Mouse (Mus musculus): ENCODE measurements around the gene Las1l. TPM values are rescaled to one million over a fixed set of nuclear protein-coding genes. Genes with fewer than 3 reads are reported as not detected.
"Not testable (repeated sequence)": the region's sequence is repeated elsewhere in the genome, so short reads cannot be mapped to it uniquely, and the experiment has no call there.

Las1l gene
- polyA plus RNA-seq, 1 experiment: 20.8 TPM

GRCm38 (mm10) chrX:95967847-95968593 lies 11.3 kb upstream of the Las1l start:
- H3K27ac ChIP-seq (ENCODE audit: insufficient read depth, low read depth, low read length): no peak overlapping the region
- DNase-seq: peak; percentile 24

GRCm38 (mm10) chrX:95965036-95965435 lies 8.3 kb upstream of the Las1l start:
- no peak overlapping the region for H3K27ac ChIP-seq (ENCODE audit: insufficient read depth, low read depth, low read length)
- H3K4me1 ChIP-seq (ENCODE audit: control insufficient read depth, insufficient read depth, low read length): no peaks in the 10 kb centered on the region
- no peak for DNase-seq
- TF ChIP-seq POLR2A (IDR thresholded peaks at IDR 0.05; ENCODE audit: low read depth, low read length) (no peak), CTCF (conservative IDR thresholded peaks at IDR 0.05; ENCODE audit: insufficient read depth, insufficient read length, low read depth, low read length) (no peak)
- no peak overlapping the region for H3K4me3 ChIP-seq (ENCODE audit: insufficient read depth, low read depth, low read length)
- H3K36me3 ChIP-seq (ENCODE audit: control insufficient read depth, insufficient read depth, low read length): no peaks in the 10 kb centered on the region
- 64% methylated on average over 6 of the region's 6 CpGs for WGBS
- H3K27me3 ChIP-seq (replicated peaks; ENCODE audit: control insufficient read depth, insufficient read depth, low read length): no peaks in the 10 kb centered on the region

More at GRCm38 (mm10) chrX:95967847-95968593, 11.3 kb upstream of the Las1l start:
- peak overlapping the region; percentile 66 for H3K4me3 ChIP-seq (ENCODE audit: insufficient read depth, low read depth, low read length)
- 3% methylated on average over 19 of the region's 28 CpGs for WGBS
- TF ChIP-seq CTCF (conservative IDR thresholded peaks at IDR 0.05; ENCODE audit: insufficient read depth, insufficient read length, low read depth, low read length) (0 out of 2 replicates have a peak, but pooled peaks have one; percentile 21), POLR2A (IDR thresholded peaks at IDR 0.05; ENCODE audit: low read depth, low read length) (no peak)
- H3K4me1 ChIP-seq (ENCODE audit: control insufficient read depth, insufficient read depth, low read length): no peaks in the 10 kb centered on the region
- no peaks in the 10 kb centered on the region for H3K27me3 ChIP-seq (replicated peaks; ENCODE audit: control insufficient read depth, insufficient read depth, low read length)
- H3K36me3 ChIP-seq (ENCODE audit: control insufficient read depth, insufficient read depth, low read length): no peaks in the 10 kb centered on the region

- 77% methylated on average over 2 of the region's 2 CpGs for WGBS
- TF ChIP-seq POLR2A (IDR thresholded peaks at IDR 0.05; ENCODE audit: low read depth, low read length) (no peak), CTCF (conservative IDR thresholded peaks at IDR 0.05; ENCODE audit: insufficient read depth, insufficient read length, low read depth, low read length) (no peak)
- no peaks in the 10 kb centered on the region for H3K36me3 ChIP-seq (ENCODE audit: control insufficient read depth, insufficient read depth, low read length)
- H3K27me3 ChIP-seq (replicated peaks; ENCODE audit: control insufficient read depth, insufficient read depth, low read length): no peaks in the 10 kb centered on the region
- no peaks in the 10 kb centered on the region for H3K4me1 ChIP-seq (ENCODE audit: control insufficient read depth, insufficient read depth, low read length)
- H3K4me3 ChIP-seq (ENCODE audit: insufficient read depth, low read depth, low read length): no peak overlapping the region
- H3K27ac ChIP-seq (ENCODE audit: insufficient read depth, low read depth, low read length): no peak overlapping the region
- DNase-seq: no peak
Measured at GRCm38 (mm10) chrX:95963366-95963765, 6.6 kb upstream of the Las1l start.

GRCm38 (mm10) chrX:95957461-95957860 lies 699 bp upstream of the Las1l start:
- not testable (repeated sequence) for H3K27me3 ChIP-seq (replicated peaks; ENCODE audit: control insufficient read depth, insufficient read depth, low read length); H3K4me3 ChIP-seq (ENCODE audit: insufficient read depth, low read depth, low read length); H3K36me3 ChIP-seq (ENCODE audit: control insufficient read depth, insufficient read depth, low read length); H3K4me1 ChIP-seq (ENCODE audit: control insufficient read depth, insufficient read depth, low read length); H3K27ac ChIP-seq (ENCODE audit: insufficient read depth, low read depth, low read length)
- 21% methylated on average over 11 of the region's 11 CpGs for WGBS
- DNase-seq: peak; percentile 3

- 34% methylated on average over 3 of the region's 3 CpGs for WGBS
- H3K36me3 ChIP-seq (ENCODE audit: control insufficient read depth, insufficient read depth, low read length): peaks cover 3% of the 10 kb centered on the region; the same call in 1 of the 2 replicates
Measured at GRCm38 (mm10) chrX:95950776-95951175, 6.0 kb downstream of the Las1l start.

GRCm38 (mm10) chrX:95948135-95948534 lies 8.6 kb downstream of the Las1l start:
- H3K4me1 ChIP-seq (ENCODE audit: control insufficient read depth, insufficient read depth, low read length): peaks cover 2% of the 10 kb centered on the region; the same call in 1 of the 2 replicates
- H3K36me3 ChIP-seq (ENCODE audit: control insufficient read depth, insufficient read depth, low read length): peaks cover 3% of the 10 kb centered on the region; the same call in 1 of the 2 replicates
- no peak overlapping the region for H3K4me3 ChIP-seq (ENCODE audit: insufficient read depth, low read depth, low read length)
- TF ChIP-seq CTCF (conservative IDR thresholded peaks at IDR 0.05; ENCODE audit: insufficient read depth, insufficient read length, low read depth, low read length) (no peak), POLR2A (IDR thresholded peaks at IDR 0.05; ENCODE audit: low read depth, low read length) (no peak)
- 89% methylated on average over 4 of the region's 4 CpGs for WGBS
- DNase-seq: no peak
- no peaks in the 10 kb centered on the region for H3K27me3 ChIP-seq (replicated peaks; ENCODE audit: control insufficient read depth, insufficient read depth, low read length)
- H3K27ac ChIP-seq (ENCODE audit: insufficient read depth, low read depth, low read length): no peak overlapping the region

More at GRCm38 (mm10) chrX:95950776-95951175, 6.0 kb downstream of the Las1l start:
- DNase-seq: peak; percentile 38
- H3K4me1 ChIP-seq (ENCODE audit: control insufficient read depth, insufficient read depth, low read length): no peaks in the 10 kb centered on the region; the same call in 1 of the 2 replicates
- no peak for TF ChIP-seq CTCF (conservative IDR thresholded peaks at IDR 0.05; ENCODE audit: insufficient read depth, insufficient read length, low read depth, low read length)
- H3K27me3 ChIP-seq (replicated peaks; ENCODE audit: control insufficient read depth, insufficient read depth, low read length): no peaks in the 10 kb centered on the region
- H3K27ac ChIP-seq (ENCODE audit: insufficient read depth, low read depth, low read length): no peak overlapping the region
- H3K4me3 ChIP-seq (ENCODE audit: insufficient read depth, low read depth, low read length): no peak overlapping the region

- peaks cover 6% of the 10 kb centered on the region; the same call in 1 of the 2 replicates for H3K4me1 ChIP-seq (ENCODE audit: control insufficient read depth, insufficient read depth, low read length)
- no peak overlapping the region for H3K27ac ChIP-seq (ENCODE audit: insufficient read depth, low read depth, low read length)
- WGBS: 60% methylated on average over 2 of the region's 2 CpGs
- H3K36me3 ChIP-seq (ENCODE audit: control insufficient read depth, insufficient read depth, low read length): no peaks in the 10 kb centered on the region; the same call in 1 of the 2 replicates
- DNase-seq: peak; percentile 56
- no peak overlapping the region for H3K4me3 ChIP-seq (ENCODE audit: insufficient read depth, low read depth, low read length)
- TF ChIP-seq CTCF (conservative IDR thresholded peaks at IDR 0.05; ENCODE audit: insufficient read depth, insufficient read length, low read depth, low read length): no peak
- no peak for TF ChIP-seq POLR2A (IDR thresholded peaks at IDR 0.05; ENCODE audit: low read depth, low read length)
- no peaks in the 10 kb centered on the region for H3K27me3 ChIP-seq (replicated peaks; ENCODE audit: control insufficient read depth, insufficient read depth, low read length)
Measured at GRCm38 (mm10) chrX:95945496-95945895, 11.3 kb downstream of the Las1l start.

Data from kidney, adult 2 months (tissue).